13 mouse cellular contexts compared by ENCODE assay signal in the genomic region with DNA sequence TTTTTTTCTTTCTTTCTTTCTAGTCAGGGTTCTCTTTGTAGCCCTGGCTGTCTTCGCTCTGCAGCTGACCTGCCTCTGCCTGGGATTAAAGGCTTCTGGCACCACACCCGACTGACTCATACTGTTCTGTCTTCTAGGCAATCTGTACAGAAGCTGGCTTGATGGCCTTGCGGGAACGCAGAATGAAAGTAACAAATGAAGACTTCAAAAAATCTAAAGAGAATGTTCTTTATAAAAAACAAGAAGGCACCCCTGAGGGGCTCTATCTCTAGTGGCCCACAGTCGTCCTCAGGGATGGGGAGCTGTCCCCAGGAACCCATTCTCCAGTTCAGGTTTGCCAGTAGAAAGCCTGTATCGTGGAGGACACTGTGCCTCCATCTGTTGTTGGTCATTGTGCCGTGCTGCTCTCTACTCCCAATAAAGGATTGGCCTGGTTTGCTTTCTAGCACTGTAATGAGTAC. TPM values are rescaled to one million over a fixed set of nuclear protein-coding genes. Genes with fewer than 3 reads are reported as not detected.
DNase-seq lines count a peak whose midpoint lies in the region; ATAC-seq and TF ChIP-seq lines count a peak whose summit lies in the region.
"Had no signal": no experiment of that assay in that cellular context is flagged by ENCODE, and none has a peak within 500 bp of the region (broad histone marks: within the 10 kb centered on the region; RNA-seq: fewer than 3 reads in every experiment).

No protein-coding gene starts in this region.

- no peak for TF ChIP-seq POLR2A in kidney, adult 2 months (IDR thresholded peaks at IDR 0.05; ENCODE audit: low read depth, low read length)

- ATAC-seq in midbrain, embryonic 14.5 days (ENCODE audit: low FRiP score, low TSS enrichment) = no peak
- ATAC-seq: activated CD4-positive, CD25-positive, alpha-beta regulatory T cell, adult 4 months; hindbrain, postnatal 0 days had no signal

- no peak overlapping the region for H3K4me2 ChIP-seq in midbrain, embryonic 14.5 days (ENCODE audit: low read length)

- H3K9ac ChIP-seq in midbrain, embryonic 14.5 days (replicated peaks; ENCODE audit: low read length) = no peak overlapping the region

- peak; percentile 32 for DNase-seq in kidney, adult 2 months
- DNase-seq in kidney, postnatal 25 days = no peak
- peak; percentile 36 to 38 for DNase-seq in adrenal gland, adult 18-20 months (ENCODE audit: low spot score in 2 of 2)
- peak; percentile 66 to 68 for DNase-seq in cerebellum, postnatal 14 days
- DNase-seq in lung, postnatal 10 days = peak; percentile 54
- no peak for DNase-seq in midbrain, embryonic 14.5 days
- DNase-seq in neural tube, embryonic 10.5 days (ENCODE audit: extremely low spot score, low spot score) = no peak
- no peak for DNase-seq in thymus, adult 18-20 months

- no peaks in the 10 kb centered on the region for H3K9me3 ChIP-seq in midbrain, embryonic 14.5 days (ENCODE audit: control insufficient read depth, low read length)
- H3K9me3 ChIP-seq: embryonic facial prominence, embryonic 10.5 days had no signal

- no peaks in the 10 kb centered on the region for H3K4me1 ChIP-seq in kidney, adult 2 months (ENCODE audit: control insufficient read depth, insufficient read depth, low read length)
- no peaks in the 10 kb centered on the region for H3K4me1 ChIP-seq in midbrain, embryonic 14.5 days (ENCODE audit: control insufficient read depth, insufficient read depth, low read length)
- H3K4me1 ChIP-seq: embryonic facial prominence, embryonic 10.5 days had no signal

- WGBS in kidney, adult 2 months = 74% methylated on average over 7 of the region's 7 CpGs
- 87% methylated on average over 7 of the region's 7 CpGs for WGBS in midbrain, embryonic 14.5 days

- no peak for TF ChIP-seq CTCF in kidney, adult 2 months (conservative IDR thresholded peaks at IDR 0.05; ENCODE audit: insufficient read depth, insufficient read length, low read depth, low read length)

- H3K27me3 ChIP-seq in kidney, adult 2 months (replicated peaks; ENCODE audit: control insufficient read depth, insufficient read depth, low read length) = no peaks in the 10 kb centered on the region
- H3K27me3 ChIP-seq in midbrain, embryonic 14.5 days (ENCODE audit: control insufficient read depth, insufficient read depth, low read length) = no peaks in the 10 kb centered on the region
- H3K27me3 ChIP-seq: CH12.LX had no signal

- no peak overlapping the region for H3K27ac ChIP-seq in kidney, adult 2 months (ENCODE audit: insufficient read depth, low read depth, low read length)
- H3K27ac ChIP-seq in midbrain, embryonic 14.5 days (replicated peaks; ENCODE audit: low read depth, low read length) = no peak overlapping the region
- H3K27ac ChIP-seq: embryonic facial prominence, embryonic 10.5 days; hindbrain, postnatal 0 days; macrophage had no signal

- H3K36me3 ChIP-seq in kidney, adult 2 months (ENCODE audit: control insufficient read depth, insufficient read depth, low read length) = peaks cover 13% of the 10 kb centered on the region
- H3K36me3 ChIP-seq in midbrain, embryonic 14.5 days (ENCODE audit: control insufficient read depth, insufficient read depth, low read length) = peaks cover 89% of the 10 kb centered on the region

- H3K4me3 ChIP-seq in kidney, adult 2 months (ENCODE audit: insufficient read depth, low read depth, low read length) = no peak overlapping the region
- H3K4me3 ChIP-seq in midbrain, embryonic 14.5 days (replicated peaks; ENCODE audit: low read depth, low read length) = no peak overlapping the region
- H3K4me3 ChIP-seq: embryonic facial prominence, embryonic 10.5 days had no signal

RNA-seq across cellular contexts. Expression of a gene that starts 13.0 kb away (rescaled TPM):
- 42.2 and 51.8 TPM in 2 replicates for polyA plus RNA-seq in kidney, adult 2 months (2012; rRNA removed)
- total RNA-seq in adrenal gland, adult 18-20 months (2021) = 100 to 1,000 TPM; 185 to 265 TPM
- 257 and 284 TPM in 2 replicates for polyA plus RNA-seq in midbrain, embryonic 14.5 days (2014; fragmentation: Nextera tagmentation; extraction: Ambion mirVana)

RNA-seq across cellular contexts. Expression of a gene that starts 36.5 kb away (rescaled TPM):
- 8.3 TPM in 2 replicates for polyA plus RNA-seq in kidney, adult 2 months (2012; rRNA removed)
- total RNA-seq in adrenal gland, adult 18-20 months (2021) = 10 to 100 TPM in 1 of 2 experiments, 1 to 10 TPM in 1; 8.9 to 14.8 TPM
- 11.3 and 14.1 TPM in 2 replicates for polyA plus RNA-seq in midbrain, embryonic 14.5 days (2014; fragmentation: Nextera tagmentation; extraction: Ambion mirVana)

Comparison
In these comparisons a context has a peak if more than half of its experiments do, and no peak if none do; other contexts are left out.
1. DNase-seq: peak in kidney, adult 2 months (single experiment), adrenal gland, adult 18-20 months (2 of 2), cerebellum, postnatal 14 days (2 of 2) and lung, postnatal 10 days (single experiment); none in kidney, postnatal 25 days (0 of 2), midbrain, embryonic 14.5 days (single experiment), neural tube, embryonic 10.5 days (single experiment) and thymus, adult 18-20 months (0 of 2).